Mouse (Mus musculus): ENCODE data around the gene Gm45717.

Gene Gm45717

DNA sequence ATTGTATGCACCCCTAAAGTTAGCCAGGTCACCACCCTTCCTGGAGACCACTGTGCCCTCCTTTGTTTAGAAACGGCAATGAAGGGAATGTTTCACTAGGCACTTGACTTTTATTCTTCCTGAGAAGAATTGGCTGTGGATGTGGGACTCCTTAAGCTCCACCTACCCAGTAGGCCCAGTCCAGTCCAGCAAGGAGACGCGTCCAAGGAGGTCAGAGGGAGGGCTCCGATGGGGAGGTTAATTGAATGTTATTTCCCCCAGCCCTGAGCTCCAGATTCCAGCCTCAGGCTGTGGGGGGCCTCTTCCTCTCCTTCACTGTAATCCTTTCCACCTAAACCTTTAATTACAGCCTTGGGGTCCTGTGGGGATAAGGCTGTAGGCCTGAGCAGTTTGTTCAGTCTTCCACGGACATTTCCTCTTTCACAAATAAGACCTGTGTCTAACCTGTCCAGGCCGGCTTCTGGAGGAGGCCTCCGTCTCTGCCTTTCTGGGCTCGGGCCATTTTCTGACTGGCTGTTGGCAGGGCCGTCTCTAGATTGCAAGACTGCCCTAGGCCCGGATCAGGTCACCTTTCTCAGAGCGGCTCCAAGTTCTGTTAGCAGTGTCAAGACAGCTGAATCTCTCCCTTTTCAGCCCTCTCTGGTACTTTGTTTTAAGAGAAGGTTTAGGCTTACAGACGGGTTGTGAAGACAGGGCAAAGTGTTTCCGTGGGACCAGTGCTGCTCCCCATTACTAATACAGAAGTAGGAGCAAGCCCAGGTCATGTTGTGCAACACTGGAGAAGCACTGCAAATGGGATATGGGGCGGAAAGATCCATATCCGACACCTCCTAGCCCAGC, 53.5 kb downstream of the Gm45717 start:
- peak in 1 of 2 experiments; percentile 22 for DNase-seq

DNA sequence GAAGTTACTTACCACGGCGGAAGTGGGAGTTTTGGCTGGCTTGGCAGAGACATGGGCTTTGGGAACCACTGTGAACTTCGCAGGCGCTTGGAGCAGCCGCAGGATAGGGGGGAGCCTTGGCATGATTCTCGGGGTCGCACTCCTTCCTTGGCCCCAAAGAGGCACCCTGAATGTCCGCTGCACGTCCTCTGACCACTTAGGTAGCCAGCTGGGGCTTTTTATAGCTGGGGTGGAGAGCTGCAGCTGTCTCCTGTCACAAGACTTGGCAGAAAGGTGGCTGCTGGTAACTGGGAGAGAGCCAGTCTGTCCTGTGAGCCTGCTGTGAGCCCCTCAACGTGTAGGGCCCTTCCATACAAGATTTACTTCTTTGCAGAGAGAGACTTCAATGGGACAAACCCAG, 55.5 kb downstream of the Gm45717 start, which contains the start of gene Cox8b:
Cox8b (minus strand) TSS at position 227 of the 400 bp plus-strand sequence.
- DNase-seq: peak; percentile 38 to 42
